Mouse (Mus musculus) liver, embryonic 11.5 days (tissue): ENCODE results near the gene Il6st. TPM values are rescaled to one million over a fixed set of nuclear protein-coding genes. Genes with fewer than 3 reads are reported as not detected.

ENCODE experiments used
- ATAC-seq: fragments of 200-750 bp; cut with Nextera tagmentation; replicated peaks from 2 replicates; pipeline ENCODE4 v1.8.0; 2017; ENCODE audit warnings: moderate number of reproducible peaks, mild to moderate bottlenecking, moderate TSS enrichment, moderate library complexity; ENCODE audit not compliant: low FRiP score
- DNase-seq: peaks from one replicate; pipeline ENCODE4 v3.0.0-alpha.2; 2017; ENCODE audit warnings: low spot score
- H3K27ac ChIP-seq: fragments of 300-500 bp; sonication (generic); 2 replicates; pipeline ENCODE4 v1.5.1; 2014; ENCODE audit warnings: mild to moderate bottlenecking, low read depth, low read length, control low read depth
- H3K27me3 ChIP-seq: fragments of 300-500 bp; sonication (generic); replicated peaks from 2 replicates; pipeline ENCODE4 v1.6.1; 2014; ENCODE audit warnings: low read length, mixed read lengths; ENCODE audit not compliant: control insufficient read depth, insufficient read depth
- H3K36me3 ChIP-seq: fragments of 300-500 bp; sonication (generic); 2 replicates; pipeline ENCODE4 v1.6.1; 2014; ENCODE audit warnings: mild to moderate bottlenecking, low read length, moderate library complexity, mixed read lengths; ENCODE audit not compliant: control insufficient read depth, insufficient read depth
- H3K4me1 ChIP-seq: fragments of 300-500 bp; sonication (generic); replicated peaks from 2 replicates; pipeline ENCODE4 v1.6.1; 2014; ENCODE audit warnings: low read length, mixed read lengths; ENCODE audit not compliant: control insufficient read depth, insufficient read depth
- H3K4me2 ChIP-seq: fragments of 300-500 bp; sonication (generic); 2 replicates; pipeline ENCODE4 v1.6.1; 2014; ENCODE audit warnings: mild to moderate bottlenecking, control low read depth, moderate library complexity
- H3K4me3 ChIP-seq: fragments of 300-500 bp; sonication (generic); 2 replicates; pipeline ENCODE4 v1.5.1; 2014; ENCODE audit warnings: low read depth, low read length, control low read depth
- H3K9ac ChIP-seq: fragments of 300-500 bp; sonication (generic); 2 replicates; pipeline ENCODE4 v1.6.1; 2014; ENCODE audit warnings: low read depth, low read length, control low read depth
- H3K9me3 ChIP-seq: fragments of 300-500 bp; sonication (generic); 2 replicates; pipeline ENCODE4 v1.6.1; 2016; ENCODE audit warnings: low read length, inconsistent platforms, mixed read lengths; ENCODE audit not compliant: control insufficient read depth
- WGBS: fragments of 180-500 bp; shearing (Covaris S2); extraction: QIAGEN DNeasy Blood & Tissue Kit; methylation state at CpG from one replicate; pipeline ENCODE4 v1.1.7; 2014; 5-methylcytosine and 5-hydroxymethylcytosine counted together
- polyA plus RNA-seq: library from polyadenylated mRNA; unstranded; fragments of >200 nt; fragmentation: Nextera tagmentation; extraction: Ambion mirVana; gene quantifications from 2 replicates; pipeline ENCODE4 v1.2.1, GENCODE M21; 2014

The Il6st gene
- polyA plus RNA-seq, 1 experiment from 2014 or later: 12.4 TPM

DNA sequence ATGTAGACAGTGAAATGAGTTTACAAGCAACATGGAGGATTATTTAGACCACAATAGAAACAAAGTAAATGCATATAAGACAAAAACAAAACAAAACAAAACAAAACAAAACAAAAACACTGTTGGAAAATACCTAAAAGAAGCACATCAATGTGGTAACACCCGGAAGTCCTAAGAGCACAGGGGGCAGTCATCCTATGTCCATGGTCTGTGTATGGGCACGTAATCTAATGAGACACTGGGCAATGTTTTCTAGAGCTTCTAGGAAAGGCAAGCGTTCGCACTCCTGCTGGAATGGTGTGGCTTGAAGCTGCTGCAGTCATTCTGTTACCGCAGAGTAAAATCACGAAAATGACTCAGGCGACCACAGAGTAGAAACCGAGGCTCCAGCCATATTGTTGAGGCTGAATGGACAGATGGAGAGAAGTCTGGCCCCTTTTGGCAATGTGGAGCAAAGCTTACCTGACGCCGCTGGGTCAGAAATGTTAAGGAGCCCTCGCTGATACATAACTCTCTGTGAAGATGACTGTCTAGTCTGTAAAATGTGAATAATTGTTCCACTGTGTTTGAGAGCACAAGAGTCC, 5.3 kb upstream of the Il6st start:
- H3K27ac ChIP-seq: no peak overlapping the region
- no peak for ATAC-seq
- no peaks in the 10 kb centered on the region for H3K9me3 ChIP-seq
- no peak for DNase-seq
- H3K4me3 ChIP-seq: no peak overlapping the region
- H3K9ac ChIP-seq: no peak overlapping the region
- H3K27me3 ChIP-seq: no peaks in the 10 kb centered on the region
- H3K4me1 ChIP-seq: 0 out of 2 replicates have a peak, but pooled peaks cover 3% of the 10 kb centered on the region
- WGBS: 87% methylated on average over 11 of the region's 11 CpGs
- H3K36me3 ChIP-seq: no peaks in the 10 kb centered on the region
- no peak overlapping the region for H3K4me2 ChIP-seq

DNA sequence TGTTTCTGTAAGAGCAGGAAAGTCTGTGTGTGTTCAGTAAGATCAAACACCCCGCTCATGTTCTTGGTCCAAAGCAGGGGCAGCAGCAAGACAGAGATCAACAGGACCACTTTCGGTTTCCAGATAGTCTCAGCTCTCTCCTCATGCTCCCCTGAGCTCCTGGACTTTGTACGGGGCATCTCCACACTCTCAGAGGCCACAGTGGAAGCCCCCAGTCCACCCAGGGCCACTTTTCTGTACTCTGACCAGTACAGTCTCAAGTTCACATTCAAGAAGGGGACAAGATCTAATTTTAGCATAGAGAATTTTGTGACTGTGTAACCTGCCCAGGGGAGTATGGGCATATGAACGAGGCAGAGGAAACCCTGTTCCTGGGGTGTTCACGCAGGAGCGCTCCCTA, 3.9 kb upstream of the Il6st start:
- WGBS: 77% methylated on average over 6 of the region's 6 CpGs
- H3K9ac ChIP-seq: no peak overlapping the region
- H3K4me3 ChIP-seq: no peak overlapping the region
- H3K27ac ChIP-seq: no peak overlapping the region
- H3K36me3 ChIP-seq: no peaks in the 10 kb centered on the region
- no peak overlapping the region for H3K4me2 ChIP-seq
- H3K9me3 ChIP-seq: no peaks in the 10 kb centered on the region
- peaks cover 6% of the 10 kb centered on the region; the same call in 1 of the 2 replicates for H3K4me1 ChIP-seq
- DNase-seq (no peak), ATAC-seq (no peak)
- no peaks in the 10 kb centered on the region for H3K27me3 ChIP-seq

DNA sequence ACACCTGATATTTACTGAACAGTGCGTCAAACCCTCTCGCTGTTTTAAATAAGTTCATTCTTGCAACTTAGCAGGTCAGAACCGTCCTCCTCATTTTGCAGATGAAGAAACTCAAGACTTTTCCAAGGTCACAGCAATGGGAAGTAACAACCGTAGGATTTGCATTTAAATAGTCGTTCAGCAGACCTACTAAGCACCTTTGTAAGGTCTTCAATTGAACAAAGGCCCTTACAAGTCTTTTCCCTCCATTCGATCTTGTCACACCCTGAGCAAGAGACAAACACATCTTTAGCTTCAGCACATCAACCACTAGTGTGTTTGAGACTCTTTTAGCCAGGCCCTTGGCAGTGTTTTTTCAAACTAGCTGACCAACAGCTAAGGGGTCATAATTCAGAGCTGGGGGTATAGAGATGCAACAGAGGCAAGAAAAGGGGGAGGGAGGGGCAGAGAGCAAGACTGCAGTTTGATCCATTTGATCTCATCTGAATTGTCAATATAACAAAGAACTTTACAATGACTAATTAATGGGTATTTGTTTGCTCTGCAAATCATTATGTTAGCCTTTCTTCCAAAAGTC, 1.4 kb upstream of the Il6st start:
- DNase-seq: no peak
- Histone ChIP-seq H3K36me3 (no peaks in the 10 kb centered on the region), H3K4me2 (no peak overlapping the region), H3K27me3 (no peaks in the 10 kb centered on the region), H3K9me3 (no peaks in the 10 kb centered on the region), H3K4me1 (peaks cover 11% of the 10 kb centered on the region), H3K9ac (no peak overlapping the region), H3K27ac (no peak overlapping the region), H3K4me3 (no peak overlapping the region)
- 76% methylated on average over 6 of the region's 6 CpGs for WGBS
- no peak for ATAC-seq

DNA sequence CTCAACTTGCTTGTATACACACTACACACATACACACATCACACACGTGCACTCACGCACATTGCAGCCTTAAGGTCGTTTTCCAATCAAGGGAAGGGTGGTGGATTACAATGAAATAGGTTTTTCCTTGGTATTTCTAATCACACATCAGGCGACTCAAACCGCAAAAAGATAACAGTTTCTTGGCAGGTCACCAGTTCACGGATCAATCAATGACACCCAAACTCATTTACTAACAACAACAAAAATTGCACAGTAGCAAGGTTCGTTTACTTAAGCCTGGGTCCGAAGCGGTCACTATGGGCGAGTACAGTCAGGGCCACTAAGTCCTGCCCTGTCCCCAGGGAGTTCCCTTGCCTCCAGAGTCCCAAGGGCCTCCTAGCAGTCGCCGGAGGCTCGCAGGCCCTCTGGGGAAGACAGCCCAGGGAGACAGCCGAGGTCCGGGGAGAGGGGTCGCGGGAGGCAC, 500 bp upstream of the Il6st start:
- Histone ChIP-seq H3K4me2 (peak overlapping the region; percentile 73), H3K4me1 (peaks cover 13% of the 10 kb centered on the region), H3K9me3 (no peaks in the 10 kb centered on the region), H3K27ac (peak overlapping the region; percentile 28; the same call in 1 of the 2 replicates), H3K36me3 (no peaks in the 10 kb centered on the region), H3K27me3 (no peaks in the 10 kb centered on the region), H3K9ac (peak overlapping the region; percentile 55), H3K4me3 (peak overlapping the region; percentile 81)
- WGBS: 3% methylated on average over 17 of the region's 17 CpGs
- ATAC-seq: peak; percentile 79
- DNase-seq: no peak

DNA sequence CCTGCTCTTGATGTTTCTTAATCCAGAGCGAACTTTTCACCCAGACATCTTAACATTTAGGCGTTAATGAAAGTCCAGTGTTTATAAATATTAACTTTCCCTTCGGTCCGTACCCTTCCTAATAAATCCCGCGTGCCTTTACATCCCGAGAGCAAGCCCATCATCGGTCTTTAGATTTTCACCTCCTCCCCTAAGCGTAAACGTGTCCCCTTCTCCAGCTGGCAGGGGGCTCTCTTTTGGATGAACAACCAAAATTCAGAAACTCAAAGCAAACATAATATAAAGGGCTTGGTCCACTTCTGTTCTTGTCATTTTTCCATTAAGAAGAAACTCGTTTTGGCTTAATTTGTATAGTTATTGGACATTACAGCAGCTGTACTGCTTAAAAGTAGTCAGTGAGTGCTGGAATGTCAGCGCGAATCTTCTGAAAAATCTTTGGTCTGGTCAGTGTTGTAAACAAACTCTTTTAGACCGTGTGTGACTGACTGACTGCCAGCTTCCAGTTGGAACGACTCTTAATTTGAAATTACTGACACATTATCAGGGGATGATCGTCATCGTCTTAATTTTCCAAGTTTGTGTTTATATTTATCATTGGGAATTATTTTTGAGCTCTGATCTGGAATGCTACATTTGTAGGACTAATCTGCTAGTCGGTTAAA, 887 bp downstream of the Il6st start:
- Histone ChIP-seq H3K27ac (no peak overlapping the region), H3K4me2 (peak overlapping the region; percentile 73), H3K9me3 (no peaks in the 10 kb centered on the region), H3K4me3 (peak overlapping the region; percentile 81), H3K9ac (peak overlapping the region; percentile 80), H3K27me3 (no peaks in the 10 kb centered on the region), H3K36me3 (no peaks in the 10 kb centered on the region), H3K4me1 (peaks cover 13% of the 10 kb centered on the region)
- 5% methylated on average over 18 of the region's 18 CpGs for WGBS
- ATAC-seq: no peak
- peak; percentile 36 for DNase-seq

DNA sequence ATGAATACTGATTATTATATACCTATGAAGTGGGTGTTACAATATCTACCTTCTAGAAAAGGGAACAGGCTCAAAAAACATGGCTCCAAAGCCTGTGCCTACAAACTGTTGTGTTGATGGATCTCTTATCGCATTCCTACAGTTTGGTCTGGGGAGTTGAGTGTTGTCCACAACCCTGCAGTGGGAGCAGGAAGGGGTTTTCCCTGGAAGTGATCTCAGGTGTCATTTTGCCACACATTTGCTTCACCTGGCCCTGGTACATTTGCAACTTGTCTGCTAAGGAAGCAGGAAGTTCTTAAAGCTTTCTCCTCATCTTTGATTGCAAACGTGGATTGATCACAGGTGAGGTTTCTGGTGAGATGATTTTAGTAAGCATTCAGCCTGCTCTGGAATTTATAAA, 1.7 kb downstream of the Il6st start:
- no peaks in the 10 kb centered on the region for H3K9me3 ChIP-seq

DNA sequence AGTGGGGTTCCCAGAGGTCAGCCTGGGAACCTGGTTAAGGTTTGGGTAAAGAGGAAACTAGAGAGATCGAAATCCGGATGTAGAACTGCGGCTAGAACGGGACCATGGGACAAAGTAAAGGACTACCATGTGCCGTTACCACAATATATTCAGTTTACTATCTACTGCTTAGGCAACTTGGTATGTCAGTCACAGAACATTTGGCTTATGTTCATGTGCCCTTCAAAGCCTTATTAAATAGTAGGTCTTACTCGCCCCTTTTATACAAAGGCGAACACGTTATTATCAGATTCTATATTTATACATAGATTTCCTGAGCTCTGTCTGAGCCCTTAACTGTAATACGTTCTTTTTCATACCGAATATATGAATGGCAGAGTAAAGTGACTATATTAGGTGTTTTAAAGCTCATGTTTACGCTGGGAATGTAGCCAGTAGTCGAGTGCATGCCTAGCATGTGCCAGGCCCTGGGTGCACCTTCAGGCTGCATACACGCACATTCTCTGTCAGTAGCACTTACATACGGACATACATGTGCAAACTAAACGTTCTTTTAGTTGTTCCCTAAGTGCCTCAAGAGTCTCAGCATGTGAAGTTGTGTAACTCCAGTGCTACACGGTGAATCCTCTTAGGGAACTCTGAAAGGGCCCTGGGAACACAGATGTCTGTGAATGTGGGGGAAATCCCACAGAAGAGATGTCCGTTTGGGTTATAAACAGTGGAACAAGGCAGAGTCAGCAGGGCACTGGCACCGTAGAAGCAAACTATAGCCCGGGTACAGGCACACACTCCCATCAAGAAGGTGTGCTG, 2.5 kb downstream of the Il6st start:
- WGBS: 85% methylated on average over 19 of the region's 19 CpGs
- H3K4me1 ChIP-seq: peaks cover 13% of the 10 kb centered on the region
- H3K36me3 ChIP-seq: no peaks in the 10 kb centered on the region
- no peaks in the 10 kb centered on the region for H3K9me3 ChIP-seq
- H3K27me3 ChIP-seq: no peaks in the 10 kb centered on the region
- ATAC-seq (no peak), DNase-seq (no peak)
- no peak overlapping the region for H3K4me3 ChIP-seq
- no peak overlapping the region for H3K27ac ChIP-seq
- no peak overlapping the region for H3K9ac ChIP-seq
- peak overlapping the region; percentile 15 for H3K4me2 ChIP-seq

More for the DNA sequence above, 1.7 kb downstream of the Il6st start:
- Histone ChIP-seq H3K27ac (no peak overlapping the region), H3K4me3 (no peak overlapping the region), H3K36me3 (no peaks in the 10 kb centered on the region), H3K4me2 (peak overlapping the region; percentile 15; the same call in 1 of the 2 replicates), H3K4me1 (peaks cover 13% of the 10 kb centered on the region), H3K9ac (no peak overlapping the region), H3K27me3 (no peaks in the 10 kb centered on the region)
- 49% methylated on average over 2 of the region's 2 CpGs for WGBS
- no peak for DNase-seq
- no peak for ATAC-seq

DNA sequence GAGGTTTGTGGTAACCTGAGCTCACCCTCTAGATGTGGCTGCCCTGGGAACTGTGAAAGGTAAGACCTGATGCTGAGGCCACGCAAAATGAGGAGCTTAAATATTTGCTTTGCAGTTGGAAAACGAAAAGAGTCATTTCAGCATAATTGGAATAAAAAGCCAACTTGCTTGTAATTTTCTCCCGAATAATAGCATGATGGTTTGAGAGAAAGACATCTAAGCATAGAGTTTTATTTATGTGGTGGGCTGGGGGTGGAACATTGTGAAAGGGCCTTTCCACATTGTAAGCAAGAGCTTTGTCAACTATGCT, 3.0 kb downstream of the Il6st start:
- Histone ChIP-seq H3K9me3 (no peaks in the 10 kb centered on the region), H3K4me3 (no peak overlapping the region), H3K27ac (no peak overlapping the region), H3K9ac (no peak overlapping the region), H3K4me1 (peaks cover 13% of the 10 kb centered on the region), H3K4me2 (no peak overlapping the region), H3K27me3 (no peaks in the 10 kb centered on the region), H3K36me3 (no peaks in the 10 kb centered on the region)
- ATAC-seq (no peak), DNase-seq (no peak)
- WGBS: 77% methylated on average over 3 of the region's 3 CpGs
